Mouse (Mus musculus): ENCODE measurements around the gene Mast3.

Mast3 gene

DNA sequence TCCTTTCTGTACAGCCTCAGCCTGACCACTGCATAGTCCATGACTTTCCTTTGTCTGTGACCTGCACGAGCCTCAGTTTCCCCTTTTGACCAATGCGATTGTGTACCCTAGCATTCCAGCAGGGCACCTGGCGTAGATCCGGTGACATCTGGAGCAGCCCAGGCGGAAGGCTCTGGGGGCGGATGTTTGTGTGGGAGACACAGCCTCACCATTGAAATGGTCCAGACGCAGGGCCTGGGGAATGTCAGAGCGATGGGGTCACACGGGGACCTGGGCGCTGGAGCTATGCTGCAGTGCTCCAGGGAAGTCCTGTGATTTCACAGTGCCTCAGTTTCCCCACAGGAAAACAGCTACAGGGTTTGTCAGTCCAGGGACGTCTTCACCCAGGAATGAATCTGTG, 62.7 kb downstream of the Mast3 start:
- no peak for DNase-seq

- no peak for DNase-seq
Observed at GRCm38 (mm10) chr8:70741661-70742060, 63.2 kb downstream of the Mast3 start.

- no peak for DNase-seq
Observed at GRCm38 (mm10) chr8:70738211-70738610, 66.6 kb downstream of the Mast3 start.

- DNase-seq, result no peak
Observed at GRCm38 (mm10) chr8:70737705-70738104, 67.1 kb downstream of the Mast3 start.

DNA sequence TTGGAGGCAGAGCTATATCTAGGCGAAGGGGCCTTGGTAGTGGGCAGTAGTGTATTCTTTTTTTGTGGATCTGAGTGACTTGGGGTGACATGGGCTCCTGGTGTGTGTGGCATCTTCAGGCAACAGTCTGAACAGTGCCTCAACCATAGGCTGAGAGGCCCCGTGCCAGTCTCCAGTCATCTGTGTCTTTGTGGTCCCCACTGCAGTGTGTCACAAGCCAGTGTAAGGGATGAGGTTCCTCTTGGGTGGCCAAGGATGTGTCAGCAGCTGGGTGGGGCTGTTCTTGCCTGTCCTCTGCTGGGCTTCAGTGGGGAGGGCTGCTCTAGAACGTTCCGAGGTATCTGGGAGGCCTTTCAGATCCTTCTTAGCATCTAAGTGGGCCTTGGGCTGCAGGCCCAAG, 73.9 kb downstream of the Mast3 start:
- no peak for DNase-seq

DNA sequence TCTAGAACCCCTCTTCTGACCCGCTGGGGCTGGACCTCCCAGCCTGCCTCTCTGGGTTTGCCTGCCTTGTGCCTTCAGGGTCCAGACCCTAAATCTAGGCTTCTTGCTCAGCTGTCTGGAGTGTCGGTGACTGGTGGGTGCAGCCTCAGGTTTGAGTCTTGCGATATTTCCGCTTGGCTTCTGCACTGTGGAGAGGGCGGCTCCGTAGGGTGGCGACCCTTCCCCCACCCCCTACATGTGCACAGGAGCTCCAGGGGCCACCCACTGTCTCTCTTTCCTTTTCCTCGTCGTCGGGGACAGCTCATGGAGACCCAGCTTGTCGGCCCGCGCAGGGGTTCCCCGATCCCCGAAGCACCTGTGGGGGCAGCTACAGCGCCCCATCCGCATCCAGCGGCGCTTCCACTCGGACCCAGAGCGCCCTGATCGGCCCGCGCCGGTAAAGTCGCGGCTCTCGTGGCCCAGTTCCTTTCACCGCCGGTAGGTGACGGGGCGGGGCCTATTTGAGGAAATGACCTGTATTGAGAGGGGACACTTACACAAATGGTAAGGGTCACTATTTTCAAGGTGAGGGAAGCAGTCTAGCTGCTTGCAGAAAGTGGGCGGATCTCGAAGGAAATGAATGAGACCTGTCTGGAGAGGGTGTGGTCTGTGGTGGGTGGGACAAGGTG, 74.9 kb downstream of the Mast3 start:
- no peak for DNase-seq

Measured in cerebellum, postnatal 10 days (tissue).